In genomic region chr10:10234894-10235523, GRCm38 (mm10) we compare ENCODE assay signal across 21 mouse cellular contexts.
"Had no signal": no experiment of that assay in that cellular context is flagged by ENCODE, and none has a peak within 500 bp of the region (broad histone marks: within the 10 kb centered on the region; RNA-seq: fewer than 3 reads in every experiment).

No protein-coding gene starts in this region.

- H3K27ac ChIP-seq: kidney, embryonic 15.5 days; left cerebral cortex, adult 2 months; liver, embryonic 15.5 days; lung, embryonic 15.5 days; midbrain, embryonic 10.5 days; neural tube, embryonic 13.5 days; stomach, postnatal 0 days had no signal

- H3K27me3 ChIP-seq: kidney, embryonic 15.5 days; liver, embryonic 15.5 days; lung, embryonic 15.5 days; megakaryocyte, embryonic 14.5 days; neural tube, embryonic 13.5 days had no signal

- H3K36me3 ChIP-seq: kidney, embryonic 15.5 days; liver, embryonic 15.5 days; lung, embryonic 15.5 days; midbrain, embryonic 10.5 days; neural tube, embryonic 13.5 days had no signal

- DNase-seq: kidney, adult 11 months; kidney, adult 8-10 months; kidney, postnatal 10 days; kidney, postnatal 36 days; layer of hippocampus, postnatal 36 days; lung, adult 18-20 months; lung, postnatal 10 days; lung, postnatal 36 days; midbrain, embryonic 14.5 days; right cerebral cortex, postnatal 14 days; right cerebral cortex, postnatal 4 days; thymus, adult 2 months; thymus, postnatal 25 days had no signal

- H3K4me1 ChIP-seq: kidney, embryonic 15.5 days; liver, embryonic 15.5 days; lung, embryonic 15.5 days; midbrain, embryonic 10.5 days; neural tube, embryonic 13.5 days had no signal

- H3K9ac ChIP-seq: kidney, embryonic 15.5 days; liver, embryonic 15.5 days; lung, embryonic 15.5 days; neural tube, embryonic 13.5 days had no signal

- H3K4me3 ChIP-seq: kidney, embryonic 15.5 days; left cerebral cortex, adult 2 months; liver, embryonic 15.5 days; lung, embryonic 15.5 days; megakaryocyte, embryonic 14.5 days; midbrain, embryonic 10.5 days; neural tube, embryonic 13.5 days had no signal

- H3K4me2 ChIP-seq: kidney, embryonic 15.5 days; liver, embryonic 15.5 days; lung, embryonic 15.5 days; neural tube, embryonic 13.5 days had no signal

- H3K9me3 ChIP-seq: kidney, embryonic 15.5 days; liver, embryonic 15.5 days; lung, embryonic 15.5 days; megakaryocyte, embryonic 14.5 days; midbrain, embryonic 10.5 days; neural tube, embryonic 13.5 days had no signal
